Mouse (Mus musculus): ENCODE results near the gene Carhsp1.

- TF ChIP-seq POLR2A (IDR thresholded peaks at IDR 0.05; ENCODE audit: control insufficient read depth, low read depth, low read length) (no peak), CTCF (IDR thresholded peaks at IDR 0.05; ENCODE audit: control insufficient read depth, insufficient read depth, insufficient replicate concordance, low read depth, low read length) (no peak)
These were observed 6.1 kb upstream of the Carhsp1 start for GRCm38 (mm10) chr16:8678035-8678434.

All from testis, adult 2 months (tissue).